Mouse (Mus musculus) megakaryocyte, embryonic 14.5 days (primary cell): ENCODE data around the gene Acvr2b.

ENCODE experiments used
- FLI1 ChIP-seq: IDR thresholded peaks from 2 replicates; pipeline ENCODE4 v1.6.1; 2012; ENCODE audit warnings: low read length, inconsistent platforms, mixed read lengths
- GATA1 ChIP-seq: IDR thresholded peaks from 3 replicates; pipeline ENCODE4 v1.6.1; 2012; ENCODE audit warnings: mixed read lengths, low read length, inconsistent platforms, borderline replicate concordance

DNA sequence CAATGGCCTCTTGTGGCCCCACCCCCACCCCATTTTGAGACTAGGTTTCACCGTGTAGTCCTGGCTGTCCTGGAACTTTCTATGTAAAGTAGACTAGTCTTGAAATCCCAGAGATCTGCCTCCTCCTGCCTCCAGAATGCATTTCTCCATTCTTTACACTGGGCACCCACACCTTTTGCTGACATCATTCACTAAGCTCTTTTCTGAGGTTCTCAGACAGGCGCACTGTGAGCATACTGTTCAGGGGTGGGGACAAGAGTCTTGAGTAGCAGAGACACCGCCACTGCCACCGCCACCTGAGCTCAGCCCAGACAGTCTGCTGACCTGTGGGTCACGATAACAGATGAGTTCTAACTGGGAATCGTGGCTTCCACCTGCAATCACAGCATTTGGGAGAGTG is 46.0 kb upstream of the Acvr2b start:
- no peak for TF ChIP-seq GATA1
- no peak for TF ChIP-seq FLI1
